Mouse (Mus musculus) intestine, postnatal 0 days (tissue): ENCODE data around the gene Gabra4. TPM values are rescaled to one million over a fixed set of nuclear protein-coding genes. Genes with fewer than 3 reads are reported as not detected.
"Not testable (repeated sequence)": the region's sequence is repeated elsewhere in the genome, so short reads cannot be mapped to it uniquely, and the experiment has no call there.

Source experiments
- ATAC-seq: fragments of 200-750 bp; cut with Nextera tagmentation; 2 replicates; pipeline ENCODE4 v1.8.0; 2017; ENCODE audit warnings: mild to moderate bottlenecking, moderate TSS enrichment, moderate library complexity
- H3K27ac ChIP-seq: fragments of 300-500 bp; sonication (generic); 2 replicates; pipeline ENCODE4 v1.5.1; 2014; ENCODE audit warnings: mild to moderate bottlenecking, low read depth, low read length, moderate library complexity
- H3K27me3 ChIP-seq: fragments of 300-500 bp; sonication (generic); replicated peaks from 2 replicates; pipeline ENCODE4 v1.6.1; 2014; ENCODE audit warnings: low read length, mixed read lengths; ENCODE audit not compliant: control insufficient read depth, insufficient read depth
- H3K36me3 ChIP-seq: fragments of 300-500 bp; sonication (generic); 2 replicates; pipeline ENCODE4 v1.6.1; 2014; ENCODE audit warnings: mild to moderate bottlenecking, moderate library complexity; ENCODE audit not compliant: control insufficient read depth, insufficient read depth
- H3K4me1 ChIP-seq: fragments of 300-500 bp; sonication (generic); replicated peaks from 2 replicates; pipeline ENCODE4 v1.6.1; 2014; ENCODE audit warnings: antibody characterized with exemption, low read length, mixed read lengths; ENCODE audit not compliant: control insufficient read depth, insufficient read depth
- H3K4me2 ChIP-seq: fragments of 300-500 bp; sonication (generic); replicated peaks from 2 replicates; pipeline ENCODE4 v1.6.1; 2014; ENCODE audit warnings: low read depth, mild to moderate bottlenecking, moderate library complexity
- H3K4me3 ChIP-seq: fragments of 300-500 bp; sonication (generic); 2 replicates; pipeline ENCODE4 v1.5.1; 2014; ENCODE audit warnings: low read depth, low read length
- H3K9ac ChIP-seq: fragments of 300-500 bp; sonication (generic); 2 replicates; pipeline ENCODE4 v1.6.1; 2014; ENCODE audit warnings: mild to moderate bottlenecking, low read depth, low read length
- H3K9me3 ChIP-seq: fragments of 300-500 bp; sonication (generic); 2 replicates; pipeline ENCODE4 v1.6.1; 2016; ENCODE audit warnings: mixed run types; ENCODE audit not compliant: control insufficient read depth
- CTCF ChIP-seq: sonication (generic); IDR thresholded peaks from 2 replicates; pipeline ENCODE4 v1.5.1; 2016; ENCODE audit warnings: low read depth, mild to moderate bottlenecking, control low read depth, antibody characterized with exemption, moderate library complexity
- WGBS: fragments of 180-500 bp; shearing (Covaris S2); extraction: QIAGEN DNeasy Blood & Tissue Kit; methylation state at CpG from one replicate; pipeline ENCODE4 v1.1.7; 2014; 5-methylcytosine and 5-hydroxymethylcytosine counted together
- polyA plus RNA-seq: library from polyadenylated mRNA; unstranded; fragments of >200 nt; fragmentation: Nextera tagmentation; extraction: Ambion mirVana; gene quantifications from 2 replicates; pipeline ENCODE4 v1.2.1, GENCODE M21; 2015

The Gabra4 gene
- polyA plus RNA-seq, 1 experiment from 2014 or later, result 0.18 TPM

DNA sequence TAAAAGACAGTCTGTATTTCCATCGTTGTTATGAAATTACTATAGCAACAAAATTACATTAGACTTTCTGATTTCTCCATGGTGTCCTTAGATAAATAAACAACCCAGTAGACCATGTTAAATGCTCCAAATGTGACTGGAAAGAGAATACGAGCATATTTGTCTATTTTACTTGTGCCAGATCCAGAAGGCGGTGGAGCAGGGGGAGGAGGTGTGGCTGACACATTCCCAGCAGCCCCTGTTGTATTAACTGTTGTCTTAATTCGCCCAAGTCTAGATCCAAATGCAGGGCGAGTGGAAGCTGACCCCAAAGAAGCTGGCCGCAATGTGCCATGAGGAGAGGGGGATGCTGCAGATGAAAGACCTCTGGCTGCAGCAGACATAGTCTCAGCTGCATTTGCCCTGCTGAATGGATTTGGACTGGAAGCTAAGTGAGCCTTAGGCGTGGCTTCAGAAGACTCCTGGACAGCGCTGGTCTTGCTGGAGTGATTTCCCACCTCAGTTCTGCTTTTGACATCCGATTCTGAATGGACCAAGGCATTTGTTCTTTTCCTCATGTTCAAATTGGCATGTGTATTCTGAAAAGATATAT, 86.4 kb downstream of the Gabra4 start:
- Histone ChIP-seq H3K4me1 (no peaks in the 10 kb centered on the region), H3K27me3 (no peaks in the 10 kb centered on the region), H3K36me3 (no peaks in the 10 kb centered on the region), H3K9me3 (no peaks in the 10 kb centered on the region), H3K27ac (no peak overlapping the region), H3K4me3 (no peak overlapping the region), H3K4me2 (no peak overlapping the region), H3K9ac (no peak overlapping the region)
- no peak for TF ChIP-seq CTCF
- ATAC-seq, result no peak
- WGBS, result 85% methylated on average over 9 of the region's 9 CpGs

GRCm38 (mm10) chr5:71548079-71548478, 110.0 kb downstream of the Gabra4 start, which contains the start of gene Cox7b2:
TSS of gene Cox7b2 (minus strand) at chr5:71548205.
- TF ChIP-seq CTCF, result no peak
- ATAC-seq, result no peak
- WGBS, result 91% methylated on average over 10 of the region's 10 CpGs
- Histone ChIP-seq H3K9ac (no peak within 1 kb of the TSS), H3K27ac (no peak within 1 kb of the TSS), H3K4me3 (no peak within 1 kb of the TSS), H3K9me3 (no peaks in the 10 kb centered on the region), H3K4me2 (no peak within 1 kb of the TSS), H3K4me1 (no peaks in the 10 kb centered on the region), H3K36me3 (no peaks in the 10 kb centered on the region), H3K27me3 (no peaks in the 10 kb centered on the region)

DNA sequence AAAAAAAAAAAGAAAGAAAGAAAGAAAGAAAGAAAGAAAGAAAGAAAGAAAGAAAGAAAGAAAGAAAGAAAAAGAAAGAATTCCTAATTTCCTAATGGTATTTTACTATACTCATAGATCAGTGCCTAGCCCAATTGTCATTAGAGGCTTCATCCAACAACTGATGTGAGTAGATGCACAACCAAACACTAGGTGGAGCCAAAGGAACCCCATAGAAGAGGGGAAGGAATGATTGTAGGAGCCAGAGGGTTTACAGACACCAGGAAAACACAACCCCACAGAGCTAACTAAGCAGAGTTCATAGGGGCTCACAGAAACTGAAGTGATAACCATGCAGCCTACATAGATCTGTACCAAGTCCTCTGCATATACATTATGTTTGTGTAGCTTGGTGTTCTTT, 112.6 kb downstream of the Gabra4 start:
- no peak overlapping the region for H3K4me2 ChIP-seq
- no peak overlapping the region for H3K4me3 ChIP-seq
- no peak for ATAC-seq
- TF ChIP-seq CTCF, result peak; percentile 51
- no peaks in the 10 kb centered on the region for H3K9me3 ChIP-seq
- H3K4me1 ChIP-seq, result no peaks in the 10 kb centered on the region
- H3K27me3 ChIP-seq, result no peaks in the 10 kb centered on the region
- no peak overlapping the region for H3K27ac ChIP-seq
- H3K36me3 ChIP-seq, result no peaks in the 10 kb centered on the region
- H3K9ac ChIP-seq, result no peak overlapping the region

- not testable (repeated sequence) for H3K27me3 ChIP-seq, H3K9ac ChIP-seq, H3K4me1 ChIP-seq, H3K4me2 ChIP-seq, H3K4me3 ChIP-seq, H3K36me3 ChIP-seq, H3K27ac ChIP-seq, ATAC-seq, H3K9me3 ChIP-seq
- 71% methylated on average over 9 of the region's 15 CpGs for WGBS
Observed at GRCm38 (mm10) chr5:71525486-71525885, 132.6 kb downstream of the Gabra4 start.

Other genes starting within 250 kb of the Gabra4 start
- gene Cox7b2, start 110.1 kb downstream of the Gabra4 start, polyA plus RNA-seq, result not detected in 2 replicates
- gene Gabrb1, start 195 bp downstream of the Gabra4 start, polyA plus RNA-seq, result 0.03 and 0.16 TPM in 2 replicates